Mouse (Mus musculus): ENCODE results near the gene Pard3.

Pard3 gene

GRCm38 (mm10) chr8:127174411-127174810, 110.7 kb downstream of the Pard3 start:
- DNase-seq (ENCODE audit: extremely low read depth, insufficient read length, low spot score): no peak

DNA sequence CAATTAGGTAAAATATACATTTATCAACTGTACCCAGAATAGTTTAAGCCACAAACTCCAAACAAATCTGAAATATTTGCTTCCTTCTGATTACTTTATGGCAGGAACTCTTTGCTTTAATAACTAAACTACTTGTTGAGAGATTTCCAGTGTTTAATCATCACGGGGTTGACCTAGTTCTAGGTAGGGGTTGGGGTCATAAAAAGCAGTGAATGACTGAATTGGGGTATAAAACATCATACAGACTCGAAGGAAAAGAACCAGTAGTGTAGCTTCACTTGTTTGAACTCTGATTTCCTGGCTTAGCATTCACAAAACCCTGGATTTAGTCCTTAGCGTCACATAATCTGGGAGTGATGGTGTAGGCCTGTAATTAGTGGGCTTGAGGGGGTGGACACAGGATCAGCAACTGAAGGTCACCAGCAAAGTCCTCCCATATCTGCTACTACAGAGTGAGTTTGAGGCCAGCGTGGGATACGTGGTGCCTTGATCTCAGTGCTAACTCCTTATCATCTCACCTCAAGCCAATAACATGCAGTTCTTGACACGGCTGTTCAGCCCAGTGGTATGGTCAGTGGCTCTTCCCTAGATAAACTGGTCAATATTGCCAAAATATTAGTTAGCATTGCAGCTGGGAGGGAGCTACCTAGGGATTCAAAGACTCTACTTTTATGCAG, 111.6 kb downstream of the Pard3 start:
- DNase-seq (ENCODE audit: extremely low read depth, insufficient read length, low spot score): no peak

DNA sequence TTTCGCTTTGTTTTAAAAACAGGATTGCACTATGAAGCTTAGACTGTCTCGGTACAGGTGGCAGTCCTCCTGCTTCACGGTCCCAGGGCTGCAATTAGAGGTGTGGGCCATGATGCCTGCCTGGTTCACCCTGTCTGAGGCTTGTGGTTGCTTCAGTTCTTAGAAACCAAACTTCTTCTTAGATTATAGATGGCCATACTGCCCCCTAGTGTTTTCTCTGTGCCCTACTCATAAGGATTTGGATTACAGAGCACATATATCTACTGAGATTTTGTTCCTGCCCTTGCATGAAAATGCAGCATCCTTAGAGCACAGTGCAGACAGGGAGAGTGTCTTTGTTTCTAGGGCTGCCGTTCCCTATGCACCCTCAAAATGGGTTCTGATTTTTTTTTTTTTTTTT, 114.9 kb downstream of the Pard3 start:
- DNase-seq (ENCODE audit: extremely low read depth, insufficient read length, low spot score): peak; percentile 29

GRCm38 (mm10) chr8:127181246-127181645, 117.6 kb downstream of the Pard3 start:
- DNase-seq (ENCODE audit: extremely low read depth, insufficient read length, low spot score): peak; percentile 62

- DNase-seq (ENCODE audit: extremely low read depth, insufficient read length, low spot score): no peak
Observed at GRCm38 (mm10) chr8:127182065-127182464, 118.4 kb downstream of the Pard3 start.

DNA sequence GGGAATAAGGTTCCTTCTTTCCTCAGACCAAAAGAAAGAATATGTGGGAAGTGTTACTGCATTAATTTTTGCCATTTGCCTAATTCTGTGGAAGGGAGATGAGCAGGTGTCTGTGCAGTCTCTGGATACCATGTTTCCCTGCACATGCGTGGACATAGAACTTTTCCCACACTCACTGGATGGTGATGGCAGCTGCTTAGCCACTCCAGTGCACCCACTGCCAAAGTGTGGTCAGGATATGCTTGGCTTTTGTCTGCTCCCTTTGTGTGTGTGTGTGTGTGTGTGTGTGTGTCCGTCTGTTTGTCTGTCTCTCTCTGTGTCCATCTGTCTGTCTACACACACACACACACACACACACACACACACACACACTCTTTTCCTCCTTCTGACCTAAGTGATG, 119.8 kb downstream of the Pard3 start:
- no peak for DNase-seq (ENCODE audit: extremely low read depth, insufficient read length, low spot score)

- DNase-seq (ENCODE audit: extremely low read depth, insufficient read length, low spot score): no peak
Observed at GRCm38 (mm10) chr8:127184025-127184424, 120.3 kb downstream of the Pard3 start.

GRCm38 (mm10) chr8:127185897-127186296, 122.2 kb downstream of the Pard3 start:
- DNase-seq (ENCODE audit: extremely low read depth, insufficient read length, low spot score): no peak

- DNase-seq (ENCODE audit: extremely low read depth, insufficient read length, low spot score): no peak
Observed at GRCm38 (mm10) chr8:127188671-127189070, 125.0 kb downstream of the Pard3 start.

DNA sequence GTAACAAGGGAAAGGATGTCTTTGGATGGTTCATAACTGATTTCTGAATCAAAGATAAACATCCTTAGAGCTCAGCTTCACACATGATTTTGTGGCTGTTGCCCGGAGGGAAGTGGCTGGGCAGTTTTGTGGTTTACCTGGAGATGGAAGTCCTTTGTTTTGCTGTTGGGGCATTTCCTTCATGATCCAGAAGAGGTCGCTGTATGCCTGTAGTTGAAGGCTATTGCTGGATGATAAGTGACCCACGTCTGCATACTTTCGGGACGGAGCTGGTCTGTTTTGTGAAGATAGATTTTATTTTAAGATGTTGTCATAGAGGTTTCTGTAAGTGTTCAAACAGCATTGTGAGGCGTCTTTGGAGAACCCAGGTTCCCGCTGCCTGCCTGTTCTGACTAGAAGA, 126.7 kb downstream of the Pard3 start:
- DNase-seq (ENCODE audit: extremely low read depth, insufficient read length, low spot score): no peak

DNA sequence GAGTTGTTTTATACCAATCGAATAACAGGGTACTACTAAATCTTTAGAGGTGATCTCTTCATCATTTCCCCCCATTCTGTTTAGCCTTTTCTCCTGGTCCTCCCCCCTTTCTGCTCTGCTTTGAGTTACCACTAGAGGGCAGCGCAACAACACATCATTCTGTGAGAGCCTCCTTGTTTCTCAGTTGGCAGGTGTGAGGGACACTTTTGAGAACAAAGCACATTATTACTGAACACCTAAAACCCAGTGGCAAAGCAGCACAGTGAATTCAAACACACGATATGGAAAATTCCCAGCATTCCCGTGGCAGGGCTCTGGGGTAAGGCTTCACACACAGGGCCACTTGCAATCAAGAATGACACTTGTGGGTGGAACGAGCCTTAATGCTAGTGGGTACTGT, 127.7 kb downstream of the Pard3 start:
- no peak for DNase-seq (ENCODE audit: extremely low read depth, insufficient read length, low spot score)

GRCm38 (mm10) chr8:127191824-127192223, 128.1 kb downstream of the Pard3 start:
- no peak for DNase-seq (ENCODE audit: extremely low read depth, insufficient read length, low spot score)

DNA sequence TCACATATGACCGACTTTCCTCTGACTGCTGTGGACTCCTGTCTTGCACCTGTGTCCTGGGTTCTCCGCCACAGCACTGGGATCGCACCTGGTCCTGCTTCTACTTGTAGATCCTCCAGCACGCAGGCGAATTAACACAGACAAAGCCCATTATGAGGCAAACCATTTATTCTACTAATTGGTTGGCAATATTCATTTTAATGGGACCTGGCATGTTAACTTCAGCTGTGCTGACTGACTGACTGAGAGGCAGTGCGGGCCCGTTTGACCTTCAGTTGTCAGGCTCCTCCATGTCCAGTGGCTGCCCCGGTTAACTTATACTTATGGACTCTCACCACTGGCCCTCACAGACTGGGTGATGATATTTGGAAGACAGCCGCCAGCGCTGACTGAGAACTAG, 128.6 kb downstream of the Pard3 start:
- DNase-seq (ENCODE audit: extremely low read depth, insufficient read length, low spot score): no peak

DNA sequence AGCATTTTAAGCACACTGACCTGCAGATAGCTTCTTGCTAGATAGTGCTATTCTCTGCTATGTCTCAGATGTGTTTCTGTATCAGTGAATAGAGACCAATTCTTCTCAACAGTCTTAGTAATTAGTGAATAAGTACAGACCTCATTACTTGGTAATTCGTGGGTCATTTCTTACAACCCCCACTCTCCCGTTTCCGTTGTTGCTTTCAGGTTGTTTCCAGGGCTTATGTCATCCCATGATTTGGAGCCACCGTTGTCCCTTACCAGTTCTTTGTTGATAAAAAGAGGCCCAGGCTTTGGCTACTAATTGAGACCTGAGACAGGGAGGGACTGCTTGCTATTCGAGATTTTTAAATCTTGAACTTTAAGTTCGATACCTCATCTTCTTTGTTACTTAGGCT, 129.7 kb downstream of the Pard3 start:
- no peak for DNase-seq (ENCODE audit: extremely low read depth, insufficient read length, low spot score)

- no peak for DNase-seq (ENCODE audit: extremely low read depth, insufficient read length, low spot score)
Observed at GRCm38 (mm10) chr8:127194786-127195407, 131.2 kb downstream of the Pard3 start.

DNA sequence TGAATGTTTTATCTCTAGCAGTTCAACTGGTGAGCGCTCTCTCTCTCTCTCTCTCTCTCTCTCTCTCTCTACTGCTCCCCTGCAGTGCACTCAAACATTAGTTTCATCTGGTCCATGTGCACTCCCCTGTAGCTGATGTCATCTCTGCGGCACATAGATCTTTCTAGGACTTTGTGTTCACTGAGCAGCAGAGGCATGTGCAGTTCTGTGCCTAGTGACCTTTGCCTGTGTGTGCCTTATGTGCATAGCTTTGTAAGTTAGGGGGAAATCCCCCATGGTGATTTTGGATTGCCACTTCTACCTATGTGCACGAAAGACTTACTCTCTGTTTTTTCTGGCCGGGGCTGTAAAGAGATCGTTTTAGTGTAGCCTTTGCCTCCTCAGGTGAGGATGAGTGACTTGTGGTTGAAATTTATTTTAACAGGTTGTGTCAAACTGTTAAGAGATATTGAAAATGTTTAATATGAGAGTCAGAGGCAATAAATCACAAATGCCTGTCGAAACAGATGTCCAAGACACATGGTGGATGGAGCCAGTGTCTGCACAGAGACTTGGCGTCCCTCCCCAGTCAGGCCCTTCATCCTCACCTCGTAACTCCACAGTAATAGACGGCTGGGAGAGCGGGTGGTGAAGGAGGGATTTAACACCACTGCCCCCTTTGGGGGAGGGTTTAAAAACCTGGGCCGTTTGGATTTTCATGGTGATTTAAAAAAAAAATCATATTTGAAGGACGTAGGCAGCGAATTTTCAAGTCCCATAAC, 133.0 kb downstream of the Pard3 start:
- no peak for DNase-seq (ENCODE audit: extremely low read depth, insufficient read length, low spot score)

DNA sequence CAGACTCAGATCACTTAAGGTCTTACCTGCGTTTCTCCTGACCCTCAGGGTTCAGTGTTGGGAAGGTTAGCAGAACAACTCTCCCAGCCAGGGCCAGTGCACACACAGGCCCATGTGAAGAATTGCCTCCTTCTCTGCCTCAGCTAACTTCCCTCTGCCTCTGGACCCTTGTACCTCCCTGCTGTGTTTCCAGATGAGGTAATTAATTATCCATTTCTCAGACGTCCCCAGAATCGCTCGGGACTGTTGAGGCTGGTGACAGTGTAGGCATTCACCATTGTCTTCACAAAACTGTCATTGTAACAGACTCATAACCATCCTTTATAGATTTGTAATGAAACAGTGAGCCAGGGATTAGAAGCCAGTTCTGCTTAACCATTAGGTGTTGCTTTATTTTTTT, 143.8 kb downstream of the Pard3 start:
- DNase-seq (ENCODE audit: extremely low read depth, insufficient read length, low spot score): no peak

DNA sequence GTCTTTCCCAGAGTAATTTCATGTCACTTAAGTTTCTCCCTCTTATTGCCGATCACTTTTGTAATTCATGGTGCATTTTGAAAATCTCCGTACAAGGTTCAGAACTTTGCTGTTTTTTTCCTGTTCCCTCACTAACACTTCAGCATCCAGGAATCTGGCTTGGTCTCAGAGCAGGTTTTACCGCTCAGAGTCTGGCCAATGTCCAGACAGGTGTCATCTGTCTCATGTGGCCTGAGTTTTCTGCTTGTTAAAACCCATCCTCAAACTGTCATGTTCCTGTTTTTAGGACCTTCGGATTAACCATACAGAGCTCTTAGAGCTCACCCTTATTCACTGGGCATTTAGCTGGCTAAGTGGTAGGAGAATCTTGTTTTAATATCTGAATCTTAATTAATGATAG, 146.9 kb downstream of the Pard3 start:
- no peak for DNase-seq (ENCODE audit: extremely low read depth, insufficient read length, low spot score)

DNA sequence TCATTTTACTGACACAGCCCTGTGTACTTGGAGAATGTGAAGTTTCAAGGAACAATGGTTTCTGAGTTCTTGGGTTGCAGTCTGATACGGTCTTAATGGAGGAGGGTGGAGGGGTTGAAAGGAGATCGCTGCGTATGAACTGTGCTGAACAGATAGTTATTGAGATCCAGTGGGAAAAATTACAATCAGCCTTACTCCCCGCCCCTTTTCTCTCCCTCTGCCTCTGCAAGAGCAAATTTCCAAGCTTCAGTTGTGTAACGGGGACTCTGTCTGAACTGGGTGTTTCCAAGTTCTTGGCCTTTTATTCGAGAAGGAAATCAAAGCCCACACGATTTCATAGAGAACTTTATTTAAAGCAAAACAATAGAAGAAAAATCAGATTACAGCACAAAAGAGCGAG, 150.6 kb downstream of the Pard3 start:
- DNase-seq (ENCODE audit: extremely low read depth, insufficient read length, low spot score): no peak

- no peak for DNase-seq (ENCODE audit: extremely low read depth, insufficient read length, low spot score)
Observed at GRCm38 (mm10) chr8:127214748-127215433, 151.2 kb downstream of the Pard3 start.

DNA sequence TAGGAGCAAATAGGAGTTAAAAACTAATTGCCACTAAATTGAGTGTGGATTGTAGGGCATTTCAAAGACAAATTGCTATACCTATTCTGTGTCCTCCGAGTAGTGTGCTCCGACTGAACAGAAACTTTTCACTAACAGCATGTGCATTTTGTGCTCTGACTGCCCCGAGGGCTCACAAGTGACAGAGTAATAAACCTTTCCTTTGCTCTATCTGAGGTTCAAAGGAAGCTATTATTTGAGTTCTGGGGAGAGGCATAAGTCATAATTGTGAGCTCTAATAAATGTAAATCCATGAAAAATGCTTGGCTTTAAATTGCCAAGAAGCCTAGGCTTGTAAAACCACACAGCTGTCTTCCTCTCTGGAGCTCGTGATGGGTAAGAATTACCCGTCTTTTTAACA, 156.5 kb downstream of the Pard3 start:
- no peak for DNase-seq (ENCODE audit: extremely low read depth, insufficient read length, low spot score)

Measured in 3134 (cell line).